Mouse (Mus musculus) gastrocnemius, adult 2 months (tissue): Measurements from ENCODE around the gene Otp. TPM values are rescaled to one million over a fixed set of nuclear protein-coding genes. Genes with fewer than 3 reads are reported as not detected.

ENCODE experiments used
- DNase-seq: peaks from one replicate; pipeline ENCODE4 v3.0.0; 2022
- H3K27ac ChIP-seq: fragments of 200-600 bp; 2 replicates; pipeline ENCODE4 v1.8.1; 2022; ENCODE audit warnings: mild to moderate bottlenecking
- H3K4me3 ChIP-seq: fragments of 200-600 bp; 2 replicates; pipeline ENCODE4 v1.8.1; 2022; ENCODE audit warnings: mild to moderate bottlenecking, moderate library complexity
- CTCF ChIP-seq: fragments of 200-600 bp; IDR thresholded peaks from 2 replicates; pipeline ENCODE4 v1.8.1; 2022; ENCODE audit warnings: antibody characterized with exemption, mild to moderate bottlenecking, moderate library complexity
- intact Hi-C: fragments of 180-260 bp; cut with DNase I; formaldehyde crosslinking; loops from one replicate; pipeline ENCODE4 v1.15.1; 2025
- total RNA-seq, 2 experiments: library from RNA; stranded (reverse); gene quantifications; 2 replicates each; pipeline ENCODE4 v1.2.3; 2021

Gene Otp
- total RNA-seq, 2 experiments from 2014 or later, result not detected

GRCm38 (mm10) chr13:94877211-94877590 lies 1.8 kb downstream of the Otp start:
- Histone ChIP-seq H3K27ac (no peak overlapping the region), H3K4me3 (no peak overlapping the region)
- DNase-seq, result no peak
- no peak for TF ChIP-seq CTCF
- intact Hi-C loops, result no loop called here

- intact Hi-C loops, result no loop called here
- no peak overlapping the region for H3K27ac ChIP-seq
- no peak for DNase-seq
- no peak overlapping the region for H3K4me3 ChIP-seq
- TF ChIP-seq CTCF, result no peak
Measured at GRCm38 (mm10) chr13:94877991-94878745, 2.8 kb downstream of the Otp start.

GRCm38 (mm10) chr13:94881201-94881600 lies 5.8 kb downstream of the Otp start:
- TF ChIP-seq CTCF, result no peak

GRCm38 (mm10) chr13:94882221-94882620 lies 6.8 kb downstream of the Otp start:
- H3K27ac ChIP-seq, result no peak overlapping the region
- H3K4me3 ChIP-seq, result peak overlapping the region; percentile 74
- intact Hi-C loops, result no loop called here

More at GRCm38 (mm10) chr13:94881201-94881600, 5.8 kb downstream of the Otp start:
- no peak for DNase-seq
- H3K27ac ChIP-seq, result no peak overlapping the region
- no peak overlapping the region for H3K4me3 ChIP-seq
- intact Hi-C loops, result no loop called here

GRCm38 (mm10) chr13:94882711-94883145 lies 7.3 kb downstream of the Otp start:
- intact Hi-C loops, result no loop called here
- no peak for TF ChIP-seq CTCF
- H3K27ac ChIP-seq, result no peak overlapping the region
- peak overlapping the region; percentile 74 for H3K4me3 ChIP-seq
- DNase-seq, result no peak

More at GRCm38 (mm10) chr13:94882221-94882620, 6.8 kb downstream of the Otp start:
- TF ChIP-seq CTCF, result no peak
- DNase-seq, result no peak

- intact Hi-C loops, result no loop called here
- peak; percentile 68 for DNase-seq
- peak; percentile 11; the same call in 1 of the 2 replicates for TF ChIP-seq CTCF
- H3K27ac ChIP-seq, result no peak overlapping the region
- peak overlapping the region; percentile 74 for H3K4me3 ChIP-seq
Measured at GRCm38 (mm10) chr13:94883163-94883965, 8.0 kb downstream of the Otp start.

- intact Hi-C loops, result no loop called here
- no peak overlapping the region for H3K27ac ChIP-seq
- H3K4me3 ChIP-seq, result peak overlapping the region; percentile 74
- DNase-seq, result no peak
- TF ChIP-seq CTCF, result no peak
Measured at GRCm38 (mm10) chr13:94883966-94884960, 8.9 kb downstream of the Otp start.

- H3K4me3 ChIP-seq, result peak overlapping the region; percentile 47
- H3K27ac ChIP-seq, result no peak overlapping the region
Measured at GRCm38 (mm10) chr13:94885291-94886235, 10.2 kb downstream of the Otp start.

GRCm38 (mm10) chr13:94907841-94908240 lies 32.4 kb downstream of the Otp start:
- intact Hi-C loops, result no loop called here
- TF ChIP-seq CTCF, result no peak
- Histone ChIP-seq H3K4me3 (no peak overlapping the region), H3K27ac (no peak overlapping the region)
- DNase-seq, result no peak

More at GRCm38 (mm10) chr13:94885291-94886235, 10.2 kb downstream of the Otp start:
- no peak for DNase-seq
- TF ChIP-seq CTCF, result no peak
- intact Hi-C loops, result no loop called here

- DNase-seq, result no peak
- Histone ChIP-seq H3K27ac (no peak overlapping the region), H3K4me3 (no peak overlapping the region)
- TF ChIP-seq CTCF, result no peak
- intact Hi-C loops, result no loop called here
Measured at GRCm38 (mm10) chr13:94912961-94913360, 37.6 kb downstream of the Otp start.

- intact Hi-C loops, result no loop called here
- no peak for TF ChIP-seq CTCF
- H3K4me3 ChIP-seq, result no peak overlapping the region
- no peak for DNase-seq
- no peak overlapping the region for H3K27ac ChIP-seq
Measured at GRCm38 (mm10) chr13:94915654-94916053, 40.3 kb downstream of the Otp start.
